Mouse (Mus musculus) MEL (cell line): Measurements from ENCODE around the gene Pold3. TPM values are rescaled to one million over a fixed set of nuclear protein-coding genes. Genes with fewer than 3 reads are reported as not detected.

ENCODE experiments used
- DNase-seq: peaks from one replicate; pipeline ENCODE4 v3.0.0; 2011; ENCODE audit warnings: low read depth, low spot score
- H3K27ac ChIP-seq: 2 replicates; pipeline ENCODE4 v1.5.1; 2012; ENCODE audit warnings: low read depth, mild to moderate bottlenecking, control low read depth, low read length, moderate library complexity; ENCODE audit not compliant: control insufficient read depth
- H3K27me3 ChIP-seq, 2 experiments: fragments of 150-350 bp in 1 of 2; sonication (generic) in 1 of 2; 2 replicates each; pipeline ENCODE4 v1.6.1; 2012; ENCODE audit warnings: low read length in 2 of 2, mild to moderate bottlenecking in 2 of 2, improper control_type of control experiment in 1 of 2, moderate library complexity in 1 of 2; ENCODE audit not compliant: insufficient read depth in 2 of 2, control insufficient read depth in 1 of 2
- H3K36me3 ChIP-seq, 2 experiments: 2 replicates each; pipeline ENCODE4 v1.6.1; 2012 to 2014; ENCODE audit warnings: low read length in 2 of 2, improper control_type of control experiment in 1 of 2, inconsistent platforms in 1 of 2, mild to moderate bottlenecking in 1 of 2; ENCODE audit not compliant: insufficient read depth in 2 of 2, control insufficient read depth in 1 of 2
- H3K4me1 ChIP-seq, 2 experiments: fragments of 150-350 bp in 1 of 2; sonication (generic) in 1 of 2; 2 replicates each; pipeline ENCODE4 v1.6.1; 2012; ENCODE audit warnings: low read length in 2 of 2, improper control_type of control experiment in 1 of 2, mild to moderate bottlenecking in 1 of 2; ENCODE audit not compliant: insufficient read depth in 2 of 2, control insufficient read depth in 1 of 2
- H3K4me3 ChIP-seq, 2 experiments: fragments of 150-350 bp in 1 of 2; sonication (generic) in 1 of 2; 2 replicates each; pipeline ENCODE4 v1.5.1; 2012; ENCODE audit warnings: low read depth in 2 of 2, low read length in 2 of 2, mild to moderate bottlenecking in 2 of 2, moderate library complexity in 2 of 2, control low read depth in 1 of 2, improper control_type of control experiment in 1 of 2; ENCODE audit not compliant: control insufficient read depth in 1 of 2, insufficient read depth in 1 of 2
- H3K79me2 ChIP-seq: 2 replicates; pipeline ENCODE4 v1.6.1; 2012; ENCODE audit warnings: mild to moderate bottlenecking, low read length, moderate library complexity; ENCODE audit not compliant: control insufficient read depth, poor library complexity, insufficient read depth
- H3K9ac ChIP-seq: 2 replicates; pipeline ENCODE4 v1.6.1; 2012; ENCODE audit warnings: low read depth, mild to moderate bottlenecking, control low read depth, low read length, moderate library complexity; ENCODE audit not compliant: control insufficient read depth, poor library complexity, severe bottlenecking
- H3K9me3 ChIP-seq: fragments of 150-350 bp; sonication (generic); replicated peaks from 2 replicates; pipeline ENCODE4 v1.6.1; 2012; ENCODE audit warnings: mild to moderate bottlenecking, low read length, improper control_type of control experiment, moderate library complexity; ENCODE audit not compliant: insufficient read depth
- BHLHE40 ChIP-seq: IDR thresholded peaks from 2 replicates; pipeline ENCODE4 v1.6.1; 2012; ENCODE audit warnings: low read depth, mild to moderate bottlenecking, inconsistent platforms, low read length, improper control_type of control experiment, borderline replicate concordance
- CHD1 ChIP-seq: IDR thresholded peaks from 2 replicates; pipeline ENCODE4 v1.6.1; 2012; ENCODE audit warnings: low read depth, mild to moderate bottlenecking, inconsistent platforms, low read length, improper control_type of control experiment
- CHD2 ChIP-seq: IDR thresholded peaks from 2 replicates; pipeline ENCODE4 v1.6.1; 2011; ENCODE audit warnings: low read length, improper control_type of control experiment
- ELF1 ChIP-seq: IDR thresholded peaks from 2 replicates; pipeline ENCODE4 v1.6.1; 2014; ENCODE audit warnings: low read depth, mild to moderate bottlenecking, inconsistent platforms, low read length, improper control_type of control experiment, moderate library complexity
- EP300 ChIP-seq, 2 experiments: IDR thresholded peaks; 2 replicates each; pipeline ENCODE4 v1.6.1; 2011; ENCODE audit warnings: improper control_type of control experiment in 2 of 2, low read length in 2 of 2, low read depth in 1 of 2, mild to moderate bottlenecking in 1 of 2
- GABPA ChIP-seq: IDR thresholded peaks from 2 replicates; pipeline ENCODE4 v1.6.1; 2012; ENCODE audit warnings: low read depth, mild to moderate bottlenecking, inconsistent platforms, low read length, improper control_type of control experiment, moderate library complexity
- GATA1 ChIP-seq: IDR thresholded peaks from 2 replicates; pipeline ENCODE4 v1.6.1; 2011; ENCODE audit warnings: low read depth, low read length, improper control_type of control experiment
- HCFC1 ChIP-seq: IDR thresholded peaks from 2 replicates; pipeline ENCODE4 v1.6.1; 2012; ENCODE audit warnings: low read depth, mild to moderate bottlenecking, inconsistent platforms, low read length, improper control_type of control experiment, moderate library complexity
- JUND ChIP-seq: IDR thresholded peaks from 2 replicates; pipeline ENCODE4 v1.6.1; 2011; ENCODE audit warnings: low read depth, mild to moderate bottlenecking, improper control_type of control experiment, low read length
- MAX ChIP-seq: IDR thresholded peaks from 2 replicates; pipeline ENCODE4 v1.6.1; 2011; ENCODE audit warnings: low read length, improper control_type of control experiment
- MXI1 ChIP-seq: IDR thresholded peaks from 2 replicates; pipeline ENCODE4 v1.6.1; 2011; ENCODE audit warnings: mild to moderate bottlenecking, low read depth, low read length, improper control_type of control experiment
- MYB ChIP-seq: IDR thresholded peaks from 2 replicates; pipeline ENCODE4 v1.6.1; 2011; ENCODE audit warnings: mild to moderate bottlenecking, low read depth, low read length, improper control_type of control experiment
- MYC ChIP-seq: IDR thresholded peaks from 2 replicates; pipeline ENCODE4 v1.6.1; 2011; ENCODE audit warnings: low read depth, mild to moderate bottlenecking, low read length, improper control_type of control experiment, moderate library complexity
- NELFE ChIP-seq: IDR thresholded peaks from 2 replicates; pipeline ENCODE4 v1.6.1; 2011; ENCODE audit warnings: low read depth, low read length, improper control_type of control experiment
- POLR2AphosphoS2 ChIP-seq: IDR thresholded peaks from 2 replicates; pipeline ENCODE4 v1.6.1; 2011; ENCODE audit warnings: low read length, improper control_type of control experiment
- RAD21 ChIP-seq: IDR thresholded peaks from 2 replicates; pipeline ENCODE4 v1.6.1; 2011; ENCODE audit warnings: mild to moderate bottlenecking, low read depth, low read length, improper control_type of control experiment
- RCOR1 ChIP-seq: IDR thresholded peaks from 2 replicates; pipeline ENCODE4 v1.6.1; 2012; ENCODE audit warnings: low read depth, mild to moderate bottlenecking, inconsistent platforms, low read length, improper control_type of control experiment
- SIN3A ChIP-seq: IDR thresholded peaks from 2 replicates; pipeline ENCODE4 v1.6.1; 2012; ENCODE audit warnings: low read length, improper control_type of control experiment, inconsistent platforms
- TBP ChIP-seq: IDR thresholded peaks from 2 replicates; pipeline ENCODE4 v1.8.0; 2011; ENCODE audit warnings: low read depth, low read length, improper control_type of control experiment
- TCF12 ChIP-seq: IDR thresholded peaks from 2 replicates; pipeline ENCODE4 v1.6.1; 2014; ENCODE audit warnings: low read depth, mild to moderate bottlenecking, inconsistent platforms, low read length, improper control_type of control experiment, moderate library complexity
- UBTF ChIP-seq: IDR thresholded peaks from 2 replicates; pipeline ENCODE4 v1.6.1; 2012; ENCODE audit warnings: low read depth, mild to moderate bottlenecking, inconsistent platforms, low read length, improper control_type of control experiment, moderate library complexity, borderline replicate concordance; ENCODE audit not compliant: insufficient read depth
- USF1 ChIP-seq: IDR thresholded peaks from 2 replicates; pipeline ENCODE4 v1.6.1; 2014; ENCODE audit warnings: low read depth, mild to moderate bottlenecking, inconsistent platforms, low read length, improper control_type of control experiment, moderate library complexity
- polyA plus RNA-seq, 2 experiments: library from polyadenylated mRNA; stranded (reverse) in 1 of 2; unstranded in 1 of 2; fragments of >175 nt in 1 of 2; fragments of >200 nt in 1 of 2; gene quantifications; 2 replicates each; pipeline versions ENCODE4 v1.2.1 to v1.2.4; 2012; ENCODE audit warnings: low replicate concordance in 2 of 2, low read depth in 1 of 2; ENCODE audit not compliant: insufficient read length in 2 of 2, insufficient read depth in 1 of 2, missing spikeins in 1 of 2
- total RNA-seq: library from RNA; depleted of rRNA; stranded (reverse); fragments of 300-350 nt; gene quantifications from 2 replicates; pipeline ENCODE4 v1.2.3, GENCODE M21; 2012

The Pold3 gene
- total and polyA plus RNA-seq, 3 experiments, result 67.6 to 98.1 TPM; not detected in 1

- TF ChIP-seq HCFC1 (peak; percentile 58), SIN3A (peak; percentile 79), UBTF (0 out of 2 replicates have a peak, but pooled peaks have one; percentile 74), BHLHE40 (no peak), MYB (no peak), TBP (0 out of 2 replicates have a peak, but pooled peaks have one; percentile 44), TCF12 (peak; percentile 24; the same call in 1 of the 2 replicates), CHD2 (no peak), MYC (peak; percentile 74; the same call in 1 of the 2 replicates)
- TF ChIP-seq, all 39 proteins: peak for 20
Observed at GRCm38 (mm10) chr7:100159105-100159841, 37.9 kb upstream of the Pold3 start, which contains the start of gene Lipt2 (continued).

- H3K9ac ChIP-seq, result no peak overlapping the region
- H3K27ac ChIP-seq, result no peak overlapping the region
- H3K4me1 ChIP-seq, result peaks cover 1 to 7% of the 10 kb centered on the region in 2 experiments; a peak in 3 of 4 replicates
- H3K36me3 ChIP-seq, result peaks cover 0 to 5% of the 10 kb centered on the region in 2 experiments; a peak in 2 of 4 replicates
- no peak overlapping the region for H3K4me3 ChIP-seq
- DNase-seq, result peak; percentile 44
- no peaks in the 10 kb centered on the region for H3K9me3 ChIP-seq
- peaks cover 2% of the 10 kb centered on the region; the same call in 1 of the 2 replicates for H3K79me2 ChIP-seq
- TF ChIP-seq USF1 (no peak), JUND (no peak), GABPA (no peak), MAX (no peak), RCOR1 (no peak), BHLHE40 (no peak), NELFE (no peak), ELF1 (no peak), GATA1 (no peak), TCF12 (no peak), POLR2AphosphoS2 (no peak), MXI1 (no peak), SIN3A (no peak), RAD21 (no peak), UBTF (no peak), EP300 (IDR thresholded peaks at IDR 0.05; ENCODE audit: low read depth in 1 of 2, low read length in 2 of 2) (no peak), CHD1 (no peak)
- H3K27me3 ChIP-seq, result peaks cover 2 to 4% of the 10 kb centered on the region in 2 experiments; a peak in 2 of 4 replicates
Observed at GRCm38 (mm10) chr7:100157669-100158068, 36.3 kb upstream of the Pold3 start.
